Mouse (Mus musculus): ENCODE results near the gene Olfr430. TPM values are rescaled to one million over a fixed set of nuclear protein-coding genes. Genes with fewer than 3 reads are reported as not detected.

The Olfr430 gene
- polyA plus RNA-seq, 1 experiment from 2014 or later, result not detected

- no peaks in the 10 kb centered on the region for H3K27me3 ChIP-seq (ENCODE audit: low read depth, poor library complexity, severe bottlenecking)
- no peak for DNase-seq (ENCODE audit: low spot score)
- no peaks in the 10 kb centered on the region for H3K36me3 ChIP-seq
- H3K27ac ChIP-seq (replicated peaks), result no peak overlapping the region
- H3K9me3 ChIP-seq (replicated peaks), result no peaks in the 10 kb centered on the region
- H3K4me1 ChIP-seq, result no peaks in the 10 kb centered on the region
- WGBS, result 90% methylated on average over 3 of the region's 3 CpGs
- no peak overlapping the region for H3K4me3 ChIP-seq
Measured at GRCm38 (mm10) chr1:174052981-174053380, 13.4 kb upstream of the Olfr430 start.

GRCm38 (mm10) chr1:174055248-174055647 lies 11.2 kb upstream of the Olfr430 start:
- Histone ChIP-seq H3K4me1 (no peaks in the 10 kb centered on the region), H3K27me3 (ENCODE audit: low read depth, poor library complexity, severe bottlenecking) (no peaks in the 10 kb centered on the region), H3K27ac (replicated peaks) (no peak overlapping the region), H3K9me3 (replicated peaks) (no peaks in the 10 kb centered on the region), H3K36me3 (no peaks in the 10 kb centered on the region), H3K4me3 (no peak overlapping the region)
- 77% methylated on average over 2 of the region's 2 CpGs for WGBS
- no peak for DNase-seq (ENCODE audit: low spot score)

GRCm38 (mm10) chr1:174084031-174084430 lies 17.6 kb downstream of the Olfr430 start, which contains the start of gene Olfr429:
Gene Olfr429 (plus strand): TSS chr1:174084331.
- Histone ChIP-seq H3K4me3 (no peak within 1 kb of the TSS), H3K9me3 (replicated peaks) (no peaks in the 10 kb centered on the region), H3K36me3 (no peaks in the 10 kb centered on the region), H3K4me1 (no peaks in the 10 kb centered on the region), H3K27ac (replicated peaks) (no peak within 1 kb of the TSS), H3K27me3 (ENCODE audit: low read depth, poor library complexity, severe bottlenecking) (no peaks in the 10 kb centered on the region)
- 95% methylated on average over 2 of the region's 2 CpGs for WGBS
- DNase-seq (ENCODE audit: low spot score), result no peak

GRCm38 (mm10) chr1:174096591-174096990 lies 30.2 kb downstream of the Olfr430 start, which contains the start of gene Olfr427:
Gene Olfr427 (plus strand): TSS chr1:174096891.
- Histone ChIP-seq H3K9me3 (replicated peaks) (no peaks in the 10 kb centered on the region), H3K36me3 (no peaks in the 10 kb centered on the region), H3K27me3 (ENCODE audit: low read depth, poor library complexity, severe bottlenecking) (no peaks in the 10 kb centered on the region), H3K4me3 (no peak within 1 kb of the TSS), H3K27ac (replicated peaks) (no peak within 1 kb of the TSS), H3K4me1 (no peaks in the 10 kb centered on the region)
- DNase-seq (ENCODE audit: low spot score), result no peak
- whole genome bisulfite sequencing, result 92% methylated on average over 1 of the region's 1 CpGs

- no peak overlapping the region for H3K27ac ChIP-seq (replicated peaks)
- DNase-seq (ENCODE audit: low spot score), result no peak
- no peaks in the 10 kb centered on the region for H3K4me1 ChIP-seq
- no peaks in the 10 kb centered on the region for H3K9me3 ChIP-seq (replicated peaks)
- no peaks in the 10 kb centered on the region for H3K27me3 ChIP-seq (ENCODE audit: low read depth, poor library complexity, severe bottlenecking)
- H3K4me3 ChIP-seq, result no peak overlapping the region
- no peaks in the 10 kb centered on the region for H3K36me3 ChIP-seq
- WGBS, result 57% methylated on average over 2 of the region's 2 CpGs
Measured at GRCm38 (mm10) chr1:174103735-174104134, 37.3 kb downstream of the Olfr430 start.

- Histone ChIP-seq H3K27me3 (ENCODE audit: low read depth, poor library complexity, severe bottlenecking) (no peaks in the 10 kb centered on the region), H3K36me3 (no peaks in the 10 kb centered on the region), H3K9me3 (replicated peaks) (no peaks in the 10 kb centered on the region), H3K4me3 (no peak within 1 kb of the TSS), H3K4me1 (no peaks in the 10 kb centered on the region), H3K27ac (replicated peaks) (no peak within 1 kb of the TSS)
- WGBS, result 53% methylated on average over 2 of the region's 2 CpGs
- DNase-seq (ENCODE audit: low spot score), result no peak
Measured at GRCm38 (mm10) chr1:174121062-174121461, 54.7 kb downstream of the Olfr430 start, which contains the start of gene Olfr231. Gene Olfr231 (minus strand): TSS chr1:174121162.

Other genes with a start within 250 kb of the Olfr430 start
- gene Ifi211, start 153.6 kb upstream of the Olfr430 start, polyA plus RNA-seq (2016; fragmentation: Nextera tagmentation; extraction: Ambion mirVana), result 0.11 and 0.17 TPM in 2 replicates
- gene Mndal, start 124.1 kb upstream of the Olfr430 start, polyA plus RNA-seq (2016; fragmentation: Nextera tagmentation; extraction: Ambion mirVana), result 0.21 and 0.37 TPM in 2 replicates
- gene Ifi203, start 123.9 kb upstream of the Olfr430 start, polyA plus RNA-seq (2016; fragmentation: Nextera tagmentation; extraction: Ambion mirVana), result 0.11 TPM in 1 of 2 replicates, not detected in the other
- gene Ifi202b, start 83.9 kb upstream of the Olfr430 start, polyA plus RNA-seq (2016; fragmentation: Nextera tagmentation; extraction: Ambion mirVana), result not detected in 2 replicates
- gene Ifi205, start 34.8 kb upstream of the Olfr430 start, polyA plus RNA-seq (2016; fragmentation: Nextera tagmentation; extraction: Ambion mirVana), result 0.19 TPM in 1 of 2 replicates, not detected in the other
- not detected in 2 replicates for gene Olfr433, start 25.9 kb upstream of the Olfr430 start, polyA plus RNA-seq (2016; fragmentation: Nextera tagmentation; extraction: Ambion mirVana)
- gene Olfr432, start 17.4 kb upstream of the Olfr430 start, polyA plus RNA-seq (2016; fragmentation: Nextera tagmentation; extraction: Ambion mirVana), result not detected in 2 replicates
- gene Olfr429, start 17.7 kb downstream of the Olfr430 start, polyA plus RNA-seq (2016; fragmentation: Nextera tagmentation; extraction: Ambion mirVana), result not detected in 2 replicates
- gene Olfr427, start 30.3 kb downstream of the Olfr430 start, polyA plus RNA-seq (2016; fragmentation: Nextera tagmentation; extraction: Ambion mirVana), result not detected in 2 replicates
- gene Olfr231, start 54.6 kb downstream of the Olfr430 start, polyA plus RNA-seq (2016; fragmentation: Nextera tagmentation; extraction: Ambion mirVana), result not detected in 2 replicates
- gene Olfr424, start 64.9 kb downstream of the Olfr430 start, polyA plus RNA-seq (2016; fragmentation: Nextera tagmentation; extraction: Ambion mirVana), result not detected in 2 replicates
- gene Olfr420, start 89.0 kb downstream of the Olfr430 start, polyA plus RNA-seq (2016; fragmentation: Nextera tagmentation; extraction: Ambion mirVana), result not detected in 2 replicates
- 1.4 TPM in 2 replicates for gene Spta1, start 106.2 kb downstream of the Olfr430 start, polyA plus RNA-seq (2016; fragmentation: Nextera tagmentation; extraction: Ambion mirVana)
- gene Olfr419, start 185.5 kb downstream of the Olfr430 start, polyA plus RNA-seq (2016; fragmentation: Nextera tagmentation; extraction: Ambion mirVana), result not detected in 2 replicates